Mouse (Mus musculus) small intestine, adult 10 weeks (tissue): Measurements from ENCODE around the gene Gm7978. TPM values are rescaled to one million over a fixed set of nuclear protein-coding genes. Genes with fewer than 3 reads are reported as not detected.

Source experiments
- polyA plus RNA-seq: library from polyadenylated mRNA; stranded (reverse); fragments of 350-450 nt; fragmentation: Illumina TruSeq; extraction: RNeasy Lipid Tissue Mini Kit (QIAGEN cat#74804); gene quantifications from one replicate; pipeline ENCODE4 v1.2.3, GENCODE M21; 2014; ENCODE audit warnings: low replicate concordance

Gene Gm7978
- not detected for polyA plus RNA-seq

GRCm38 (mm10) chr5:95736073-95736472, at the start of gene Gm7978:
Gene Gm7978 (minus strand): TSS chr5:95736173.

DNA sequence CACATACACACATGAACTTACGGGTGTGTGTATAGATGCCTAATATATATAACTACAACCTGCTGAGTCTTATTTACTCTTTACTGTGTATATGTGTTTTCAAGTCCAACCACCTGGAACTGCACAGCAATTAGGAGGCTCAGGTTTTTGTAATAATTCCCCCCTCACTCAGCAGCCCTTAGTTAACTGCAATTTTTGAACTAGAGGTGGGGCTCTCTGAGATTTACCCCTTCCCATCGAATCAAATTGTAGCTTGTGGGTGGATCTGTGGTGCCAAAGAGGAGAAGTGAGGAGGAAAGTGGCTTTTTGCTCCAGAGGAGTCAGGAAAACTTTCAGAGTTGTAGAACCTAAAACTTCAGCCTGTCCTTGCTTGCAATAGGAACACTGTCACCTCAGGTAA, 39.7 kb upstream of the Gm7978 start, which contains the start of gene E330014E10Rik:
E330014E10Rik (plus strand) TSS at position 301 of the 400 bp plus-strand sequence.

GRCm38 (mm10) chr5:95741714-95742113, 5.7 kb upstream of the Gm7978 start, which contains the start of gene Gm7982:
Gene Gm7982 (plus strand): TSS chr5:95742014.

Other genes with a start within 250 kb of the Gm7978 start
- not detected for gene Gm3286, start 225.4 kb downstream of the Gm7978 start, polyA plus RNA-seq
- gene Gm7971, start 141.3 kb downstream of the Gm7978 start, polyA plus RNA-seq = not detected
- not detected for gene Gm7982, start 5.8 kb upstream of the Gm7978 start, polyA plus RNA-seq
- gene E330014E10Rik, start 39.8 kb upstream of the Gm7978 start, polyA plus RNA-seq = not detected
- 38.7 TPM for gene Cxcl13, start 220.8 kb upstream of the Gm7978 start, polyA plus RNA-seq